Mouse (Mus musculus) left cerebral cortex, adult 8-10 months (tissue): ENCODE measurements at regions not wholly inside any gene's neighbourhood (a gene's known extent, or its start where the extent isn't known, plus 50 kb on each side); places are given as distances from the start of the nearest gene placed in this dataset.

Source experiments
- DNase-seq, 2 experiments: peaks; one replicate each; pipeline ENCODE4 v3.0.0; 2022; ENCODE audit warnings: low spot score in 2 of 2

DNA sequence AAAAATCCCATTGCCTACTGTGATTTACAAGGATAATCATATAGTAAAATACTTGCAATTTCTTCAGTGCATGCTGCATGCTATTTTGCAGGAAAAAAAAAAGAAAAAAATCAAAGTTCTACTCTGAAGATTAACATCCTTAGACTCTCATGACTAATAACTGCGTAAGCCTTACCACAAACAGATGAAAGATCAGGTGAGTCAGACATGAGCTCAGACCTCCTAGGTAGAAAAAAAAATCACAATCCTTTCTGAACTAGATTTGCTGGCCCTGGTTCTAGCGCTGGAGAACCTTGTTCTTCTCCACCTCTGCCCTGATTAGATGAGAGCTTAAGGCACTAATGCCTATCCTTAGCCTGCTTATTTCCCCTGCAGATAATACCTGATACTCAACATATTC is 96.1 kb upstream of the Snap25 start:
- no peak for DNase-seq

DNA sequence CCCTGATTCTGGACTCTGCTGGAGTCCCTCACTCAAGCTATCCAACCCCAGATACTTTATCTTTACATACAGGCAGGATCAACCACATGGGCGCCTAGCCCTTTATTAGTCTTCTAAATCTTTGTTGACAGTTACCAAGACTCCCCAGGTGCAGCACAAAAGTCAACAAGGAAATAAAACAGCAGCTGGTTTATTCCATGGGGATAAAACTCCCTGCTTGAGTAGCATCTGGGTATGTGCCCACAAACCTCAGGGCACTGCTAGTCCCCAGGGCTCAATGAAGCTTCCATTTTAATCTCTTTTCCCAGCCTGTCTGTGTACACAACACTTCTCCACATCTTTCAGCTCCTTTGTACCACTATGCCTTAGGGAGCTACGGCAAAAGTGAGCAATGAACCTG is 95.1 kb upstream of the Snap25 start:
- DNase-seq = no peak

DNA sequence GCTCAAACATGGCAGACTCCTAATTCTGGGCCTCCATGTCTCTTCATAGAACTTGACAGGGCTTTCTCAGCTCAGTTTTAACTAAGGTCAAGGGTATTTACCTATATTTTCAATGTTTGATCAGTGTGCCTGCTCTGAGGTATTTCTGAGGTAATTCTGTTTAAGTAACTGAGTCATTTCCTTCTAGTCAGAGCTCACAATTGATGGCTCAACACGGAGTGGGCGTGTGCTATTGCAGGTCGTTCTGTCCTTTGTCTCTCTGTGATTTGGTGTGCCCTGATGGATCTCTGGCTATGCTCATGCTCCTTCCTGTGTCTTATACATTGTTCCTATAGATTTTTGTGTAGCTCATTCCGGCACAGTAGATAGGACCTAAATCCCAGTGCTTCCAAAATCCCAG is 92.9 kb upstream of the Snap25 start:
- no peak for DNase-seq

DNA sequence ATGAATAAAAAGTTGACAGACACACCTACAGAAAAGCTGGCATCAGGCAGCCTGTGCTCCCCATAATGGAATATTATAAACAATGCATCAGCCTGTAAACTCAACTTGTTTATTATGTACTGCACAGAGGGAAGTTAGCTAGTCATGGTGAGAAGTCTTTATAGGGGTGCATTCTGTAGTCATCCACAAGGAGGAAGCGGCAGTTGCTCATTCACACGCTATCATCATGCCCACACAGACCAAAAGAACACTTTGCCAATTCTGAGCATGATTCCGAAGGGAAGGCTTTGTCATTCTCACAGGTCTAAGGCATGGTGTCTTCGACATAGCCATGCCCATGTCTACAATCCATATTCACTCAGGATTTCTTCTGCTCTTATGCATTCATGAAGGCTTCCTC is 92.3 kb upstream of the Snap25 start:
- no peak for DNase-seq

DNA sequence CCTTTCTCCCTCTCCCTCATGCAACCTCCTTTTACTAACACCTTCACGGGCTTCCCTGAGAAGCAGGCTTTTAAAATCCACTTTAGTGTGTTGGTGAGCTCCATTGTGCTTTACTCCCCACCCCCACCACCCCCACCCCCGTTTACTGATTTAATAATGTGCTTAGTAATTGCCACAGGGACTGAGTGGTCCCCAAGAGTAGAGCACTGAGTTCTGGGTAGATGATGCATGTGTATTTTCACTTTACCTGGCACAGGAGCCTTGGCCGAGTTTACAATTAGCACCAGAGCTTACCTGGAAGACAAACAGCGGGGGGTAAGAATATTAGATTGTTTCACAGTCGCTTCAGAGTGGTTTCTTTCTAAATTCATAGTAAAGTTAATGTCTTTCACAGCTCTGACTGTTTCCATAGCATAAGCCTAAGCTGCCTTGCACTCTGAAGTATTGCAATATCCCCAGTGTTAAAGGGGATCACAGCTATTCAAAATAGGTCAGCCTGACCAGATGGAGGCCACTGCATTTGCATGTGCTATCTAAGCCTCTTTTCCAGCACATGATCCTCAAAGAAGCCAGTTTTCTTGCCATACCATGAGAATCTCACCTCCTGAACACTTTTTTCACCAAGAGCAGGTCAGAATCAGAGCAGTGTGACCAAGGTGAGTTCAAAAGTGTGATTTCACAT is 89.3 kb upstream of the Snap25 start:
- no peak for DNase-seq

DNA sequence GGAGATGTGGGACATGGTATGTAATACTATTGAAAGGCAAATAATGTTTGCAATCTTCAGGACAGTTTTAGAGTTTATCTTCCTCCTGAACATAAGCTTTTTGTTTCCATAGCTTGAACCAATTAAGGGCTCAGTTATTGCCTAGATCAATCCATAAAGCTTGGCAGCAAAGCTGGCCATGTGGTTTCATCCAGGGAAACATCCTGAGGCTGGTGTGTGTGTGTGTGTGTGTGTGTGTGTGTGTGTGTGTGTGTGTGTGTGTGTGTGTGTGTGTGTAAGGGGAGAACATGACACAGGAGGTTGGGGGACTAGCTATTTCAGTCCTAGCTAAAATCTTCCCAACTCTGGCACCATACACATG is 88.8 kb upstream of the Snap25 start:
- DNase-seq = no peak

DNA sequence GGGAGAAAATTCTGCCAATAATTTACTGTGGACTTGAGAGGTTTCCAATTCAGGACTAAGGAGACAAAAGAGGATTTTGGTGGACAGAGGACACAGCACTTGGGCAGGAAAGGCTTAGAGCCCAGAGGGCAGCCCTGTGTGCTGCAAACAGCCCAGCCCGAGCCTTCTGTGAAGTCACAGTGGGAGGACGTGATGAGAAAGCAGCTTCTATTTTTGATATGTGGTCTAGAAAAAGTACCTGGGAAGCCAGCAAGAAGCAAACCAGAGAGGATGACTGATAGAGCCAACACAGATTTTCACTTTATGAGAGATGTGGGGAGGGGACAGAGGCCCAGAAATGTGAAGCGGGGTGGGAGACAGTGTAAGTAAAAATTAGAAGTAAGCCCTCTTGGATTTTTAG is 66.3 kb upstream of the Snap25 start:
- peak in 1 of 2 experiments; percentile 45 for DNase-seq

DNA sequence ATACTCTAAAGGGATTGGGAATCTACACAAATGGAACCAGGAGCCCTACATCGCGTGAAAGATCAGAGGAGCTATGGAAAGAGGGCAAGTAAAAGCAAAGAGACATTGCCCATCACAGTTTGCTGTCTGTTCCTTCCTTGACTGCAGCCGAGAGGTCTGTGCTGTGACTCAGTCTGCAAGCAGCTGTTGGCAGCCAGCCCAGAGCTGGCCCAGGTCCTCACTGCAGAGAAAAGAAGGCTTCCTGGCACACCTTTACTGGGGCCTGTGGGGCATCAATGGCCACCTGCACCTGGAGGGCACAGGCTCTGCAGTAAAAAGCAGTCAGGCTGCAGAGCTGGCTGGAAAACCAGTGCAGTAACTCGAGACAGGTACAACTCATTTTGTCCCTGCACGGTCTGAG is 64.6 kb upstream of the Snap25 start:
- DNase-seq = peak in 1 of 2 experiments; percentile 40

DNA sequence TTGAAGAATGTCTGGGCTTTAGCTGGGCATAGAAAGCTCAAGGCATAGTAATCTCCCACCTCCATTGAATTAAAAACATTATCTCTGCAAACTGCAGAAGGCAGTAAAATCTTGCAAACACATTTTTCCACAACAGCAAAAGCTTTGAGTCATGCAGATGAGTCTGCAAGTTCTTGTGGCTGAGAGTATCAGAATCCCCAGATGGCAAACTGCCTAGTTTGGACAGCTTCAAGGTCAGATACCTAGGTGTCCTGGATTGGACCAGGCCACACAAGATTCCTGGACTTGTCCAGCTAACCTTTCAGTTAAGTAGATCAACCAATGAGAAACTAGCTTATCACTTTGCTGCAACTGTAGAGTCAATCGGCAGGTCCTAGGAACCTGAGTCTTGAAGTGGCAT is 62.5 kb upstream of the Snap25 start:
- DNase-seq = no peak

DNA sequence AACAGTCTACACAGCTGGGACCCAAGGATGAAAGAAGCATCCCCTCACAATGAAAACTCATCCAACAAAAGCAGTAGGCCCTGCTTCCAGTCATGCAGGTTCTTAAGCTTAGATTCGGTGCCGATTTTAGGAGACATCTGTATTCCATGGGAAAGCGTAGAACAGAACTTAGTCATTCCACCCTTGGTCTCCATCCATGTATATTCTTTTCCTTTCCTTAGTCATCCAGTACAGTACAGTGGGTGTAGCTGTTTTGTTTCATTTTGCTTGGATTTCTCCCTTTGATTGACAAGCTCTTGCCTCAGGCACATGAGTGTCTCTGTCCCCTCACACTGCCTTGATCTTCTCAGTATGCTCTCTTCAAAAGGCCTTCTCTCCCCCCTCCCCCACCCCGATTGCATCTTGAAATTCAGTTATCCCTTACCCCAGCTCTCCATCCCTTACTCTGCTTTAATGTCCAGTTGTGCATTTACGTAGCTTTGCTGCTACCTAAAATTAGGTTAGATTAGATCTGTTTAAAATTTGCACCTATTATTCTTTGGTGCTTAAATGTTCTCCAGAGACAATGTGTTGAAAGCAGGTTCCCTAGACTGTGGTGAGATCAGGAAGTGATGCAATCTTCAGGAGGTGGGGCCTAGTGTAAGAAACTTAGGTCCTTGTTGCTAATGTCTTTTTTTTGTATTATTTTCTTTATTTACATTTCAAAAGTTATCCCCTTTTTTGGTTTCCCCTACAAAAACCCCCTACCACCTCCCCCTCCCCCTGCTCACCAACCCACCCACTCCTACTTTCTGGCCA is 60.8 kb upstream of the Snap25 start:
- DNase-seq = no peak
